Mouse (Mus musculus) ES-Bruce4 (cell line): Measurements from ENCODE around the gene Rdh9. TPM values are rescaled to one million over a fixed set of nuclear protein-coding genes. Genes with fewer than 3 reads are reported as not detected.

Experiments
- H3K27ac ChIP-seq: 2 replicates; pipeline ENCODE4 v1.5.1; 2012; ENCODE audit warnings: low read length, inconsistent platforms; ENCODE audit not compliant: insufficient read depth
- H3K27me3 ChIP-seq: 2 replicates; pipeline ENCODE4 v1.6.1; 2012; ENCODE audit warnings: mild to moderate bottlenecking, low read length, inconsistent platforms; ENCODE audit not compliant: control insufficient read depth, poor library complexity, insufficient read depth, severe bottlenecking
- H3K36me3 ChIP-seq: 2 replicates; pipeline ENCODE4 v1.6.1; 2012; ENCODE audit warnings: inconsistent platforms, mild to moderate bottlenecking, low read length, moderate library complexity; ENCODE audit not compliant: control insufficient read depth, poor library complexity, insufficient read depth, severe bottlenecking
- H3K4me1 ChIP-seq: one replicate; pipeline ENCODE4 v1.8.1; 2011; ENCODE audit warnings: low read length; ENCODE audit not compliant: control insufficient read depth, insufficient read depth
- H3K4me3 ChIP-seq: 2 replicates; pipeline ENCODE4 v1.5.1; 2011; ENCODE audit warnings: low read depth, mild to moderate bottlenecking, low read length
- H3K9ac ChIP-seq: 2 replicates; pipeline ENCODE4 v1.6.1; 2012; ENCODE audit warnings: low read depth, mild to moderate bottlenecking, inconsistent platforms; ENCODE audit not compliant: poor library complexity, severe bottlenecking
- H3K9me3 ChIP-seq: replicated peaks from 2 replicates; pipeline ENCODE4 v1.6.1; 2012; ENCODE audit warnings: mild to moderate bottlenecking, low read length, inconsistent platforms; ENCODE audit not compliant: control insufficient read depth, poor library complexity, insufficient read depth, severe bottlenecking
- CTCF ChIP-seq: IDR thresholded peaks from one replicate; pipeline ENCODE4 v1.8.1; 2011; ENCODE audit warnings: low read depth, low read length
- EP300 ChIP-seq: IDR thresholded peaks from 2 replicates; pipeline ENCODE4 v1.6.1; 2011; ENCODE audit warnings: low read depth, low read length; ENCODE audit not compliant: insufficient read depth
- POLR2A ChIP-seq: IDR thresholded peaks from one replicate; pipeline ENCODE4 v1.8.1; 2011; ENCODE audit warnings: low read length; ENCODE audit not compliant: insufficient read depth
- polyA plus RNA-seq: library from polyadenylated mRNA; stranded (reverse); fragments of >200 nt; gene quantifications from 2 replicates; pipeline ENCODE4 v1.2.4, GENCODE M21; 2011; ENCODE audit warnings: low read depth; ENCODE audit not compliant: missing spikeins, insufficient read depth, insufficient read length

The Rdh9 gene
- polyA plus RNA-seq, 1 experiment, result 0.49 TPM

GRCm38 (mm10) chr10:127736266-127736665, 39.9 kb upstream of the Rdh9 start:
- Histone ChIP-seq H3K4me3 (no peak overlapping the region), H3K36me3 (no peaks in the 10 kb centered on the region), H3K9me3 (no peaks in the 10 kb centered on the region), H3K4me1 (peaks cover 7% of the 10 kb centered on the region), H3K27ac (no peak overlapping the region), H3K27me3 (no peaks in the 10 kb centered on the region), H3K9ac (no peak overlapping the region)
- TF ChIP-seq EP300 (no peak), POLR2A (no peak), CTCF (no peak)

GRCm38 (mm10) chr10:127736916-127737315, 39.3 kb upstream of the Rdh9 start:
- no peaks in the 10 kb centered on the region for H3K9me3 ChIP-seq
- H3K4me1 ChIP-seq, result peaks cover 7% of the 10 kb centered on the region
- H3K27ac ChIP-seq, result no peak overlapping the region
- peaks cover 2% of the 10 kb centered on the region; the same call in 1 of the 2 replicates for H3K36me3 ChIP-seq
- H3K9ac ChIP-seq, result no peak overlapping the region
- H3K4me3 ChIP-seq, result no peak overlapping the region
- no peaks in the 10 kb centered on the region for H3K27me3 ChIP-seq
- TF ChIP-seq CTCF (no peak), POLR2A (no peak), EP300 (no peak)

GRCm38 (mm10) chr10:127737552-127737951, 38.6 kb upstream of the Rdh9 start:
- TF ChIP-seq CTCF, result no peak
- TF ChIP-seq POLR2A, result no peak
- no peak for TF ChIP-seq EP300
- peaks cover 7% of the 10 kb centered on the region; the same call in 1 of the 2 replicates for H3K36me3 ChIP-seq
- no peak overlapping the region for H3K9ac ChIP-seq
- H3K4me1 ChIP-seq, result peaks cover 7% of the 10 kb centered on the region
- H3K9me3 ChIP-seq, result no peaks in the 10 kb centered on the region
- no peak overlapping the region for H3K27ac ChIP-seq
- H3K4me3 ChIP-seq, result no peak overlapping the region
- no peaks in the 10 kb centered on the region for H3K27me3 ChIP-seq

- Histone ChIP-seq H3K4me3 (no peak overlapping the region), H3K36me3 (peaks cover 14% of the 10 kb centered on the region; the same call in 1 of the 2 replicates), H3K9me3 (no peaks in the 10 kb centered on the region), H3K9ac (no peak overlapping the region), H3K27ac (no peak overlapping the region), H3K27me3 (no peaks in the 10 kb centered on the region), H3K4me1 (peaks cover 8% of the 10 kb centered on the region)
- no peak for TF ChIP-seq POLR2A
- no peak for TF ChIP-seq EP300
- peak; percentile 45 for TF ChIP-seq CTCF
Measured at GRCm38 (mm10) chr10:127738151-127738882, 37.9 kb upstream of the Rdh9 start.

GRCm38 (mm10) chr10:127739083-127739660, 37.0 kb upstream of the Rdh9 start, which contains the start of gene Zbtb39:
TSS of gene Zbtb39 (plus strand) at chr10:127739538.
- Histone ChIP-seq H3K9ac (peak within 1 kb of the TSS; percentile 97), H3K27ac (no peak within 1 kb of the TSS), H3K9me3 (no peaks in the 10 kb centered on the region), H3K36me3 (peaks cover 21% of the 10 kb centered on the region), H3K27me3 (no peaks in the 10 kb centered on the region), H3K4me1 (peaks cover 1% of the 10 kb centered on the region), H3K4me3 (peak within 1 kb of the TSS; percentile 87)
- TF ChIP-seq EP300 (no peak), POLR2A (no peak), CTCF (peak; percentile 32)

GRCm38 (mm10) chr10:127739661-127740161, 36.5 kb upstream of the Rdh9 start:
- no peaks in the 10 kb centered on the region for H3K27me3 ChIP-seq
- TF ChIP-seq CTCF, result no peak
- no peak for TF ChIP-seq EP300
- no peak for TF ChIP-seq POLR2A

More at GRCm38 (mm10) chr10:127739661-127740161, 36.5 kb upstream of the Rdh9 start:
- no peak overlapping the region for H3K27ac ChIP-seq
- H3K4me1 ChIP-seq, result peaks cover 1% of the 10 kb centered on the region
- no peaks in the 10 kb centered on the region for H3K9me3 ChIP-seq
- peak overlapping the region; percentile 87 for H3K4me3 ChIP-seq
- H3K36me3 ChIP-seq, result peaks cover 22% of the 10 kb centered on the region
- peak overlapping the region; percentile 97 for H3K9ac ChIP-seq
